Mouse (Mus musculus): Measurements from ENCODE around the gene Nav2. TPM values are rescaled to one million over a fixed set of nuclear protein-coding genes. Genes with fewer than 3 reads are reported as not detected.

The Nav2 gene
- polyA plus RNA-seq, 1 experiment from 2014 or later: 2.2 TPM

- Histone ChIP-seq H3K4me3 (replicated peaks) (no peak overlapping the region), H3K9ac (no peak overlapping the region), H3K27me3 (peaks cover 83% of the 10 kb centered on the region), H3K4me2 (no peak overlapping the region), H3K4me1 (replicated peaks) (no peaks in the 10 kb centered on the region), H3K9me3 (replicated peaks) (no peaks in the 10 kb centered on the region), H3K36me3 (replicated peaks) (no peaks in the 10 kb centered on the region), H3K27ac (replicated peaks) (no peak overlapping the region)
- ATAC-seq (ENCODE audit: insufficient read depth): no peak
- WGBS (ENCODE audit: insufficient replicate concordance): 59% methylated on average over 12 of the region's 12 CpGs
Measured at GRCm38 (mm10) chr7:48965796-48966512, 57.4 kb downstream of the Nav2 start.

- Histone ChIP-seq H3K27me3 (peaks cover 54% of the 10 kb centered on the region), H3K9me3 (replicated peaks) (no peaks in the 10 kb centered on the region), H3K4me3 (replicated peaks) (no peak overlapping the region), H3K36me3 (replicated peaks) (no peaks in the 10 kb centered on the region), H3K4me2 (no peak overlapping the region), H3K4me1 (replicated peaks) (no peaks in the 10 kb centered on the region), H3K9ac (no peak overlapping the region), H3K27ac (replicated peaks) (no peak overlapping the region)
- WGBS (ENCODE audit: insufficient replicate concordance): 40% methylated on average over 7 of the region's 7 CpGs
- no peak for ATAC-seq (ENCODE audit: insufficient read depth)
Measured at GRCm38 (mm10) chr7:48981013-48981412, 72.5 kb downstream of the Nav2 start.

GRCm38 (mm10) chr7:48981814-48982213 lies 73.3 kb downstream of the Nav2 start:
- Histone ChIP-seq H3K4me1 (replicated peaks) (no peaks in the 10 kb centered on the region), H3K36me3 (replicated peaks) (no peaks in the 10 kb centered on the region), H3K9me3 (replicated peaks) (no peaks in the 10 kb centered on the region), H3K27me3 (peaks cover 54% of the 10 kb centered on the region), H3K4me3 (replicated peaks) (no peak overlapping the region), H3K27ac (replicated peaks) (no peak overlapping the region), H3K9ac (no peak overlapping the region), H3K4me2 (no peak overlapping the region)
- 41% methylated on average over 3 of the region's 3 CpGs for WGBS (ENCODE audit: insufficient replicate concordance)
- ATAC-seq (ENCODE audit: insufficient read depth): no peak

- no peak for ATAC-seq (ENCODE audit: insufficient read depth)
- 61% methylated on average over 7 of the region's 7 CpGs for WGBS (ENCODE audit: insufficient replicate concordance)
- no peak overlapping the region for H3K4me2 ChIP-seq
- no peak overlapping the region for H3K27ac ChIP-seq (replicated peaks)
- H3K4me1 ChIP-seq (replicated peaks): no peaks in the 10 kb centered on the region
- no peak overlapping the region for H3K4me3 ChIP-seq (replicated peaks)
- no peaks in the 10 kb centered on the region for H3K36me3 ChIP-seq (replicated peaks)
- no peak overlapping the region for H3K9ac ChIP-seq
- H3K9me3 ChIP-seq (replicated peaks): no peaks in the 10 kb centered on the region
- H3K27me3 ChIP-seq: peaks cover 53% of the 10 kb centered on the region
Measured at GRCm38 (mm10) chr7:48982573-48982972, 74.1 kb downstream of the Nav2 start.

GRCm38 (mm10) chr7:48991911-48992552 lies 83.5 kb downstream of the Nav2 start:
- Histone ChIP-seq H3K4me1 (replicated peaks) (peaks cover 37% of the 10 kb centered on the region), H3K4me3 (replicated peaks) (peak overlapping the region; percentile 41), H3K27ac (replicated peaks) (peak overlapping the region; percentile 97), H3K9ac (peak overlapping the region; percentile 57), H3K36me3 (replicated peaks) (no peaks in the 10 kb centered on the region), H3K4me2 (peak overlapping the region; percentile 75), H3K27me3 (peaks cover 35% of the 10 kb centered on the region), H3K9me3 (replicated peaks) (no peaks in the 10 kb centered on the region)
- peak; percentile 99 for ATAC-seq (ENCODE audit: insufficient read depth)
- 8% methylated on average over 8 of the region's 8 CpGs for WGBS (ENCODE audit: insufficient replicate concordance)

GRCm38 (mm10) chr7:48995171-48995570 lies 86.7 kb downstream of the Nav2 start:
- ATAC-seq (ENCODE audit: insufficient read depth): no peak
- H3K27ac ChIP-seq (replicated peaks): no peak overlapping the region
- no peak overlapping the region for H3K9ac ChIP-seq
- H3K4me1 ChIP-seq (replicated peaks): peaks cover 34% of the 10 kb centered on the region
- 32% methylated on average over 13 of the region's 13 CpGs for WGBS (ENCODE audit: insufficient replicate concordance)
- peaks cover 56% of the 10 kb centered on the region for H3K27me3 ChIP-seq
- no peaks in the 10 kb centered on the region for H3K9me3 ChIP-seq (replicated peaks)
- no peaks in the 10 kb centered on the region for H3K36me3 ChIP-seq (replicated peaks)
- H3K4me2 ChIP-seq: no peak overlapping the region
- H3K4me3 ChIP-seq (replicated peaks): no peak overlapping the region

- H3K9ac ChIP-seq: no peak overlapping the region
- no peak overlapping the region for H3K27ac ChIP-seq (replicated peaks)
- H3K4me3 ChIP-seq (replicated peaks): no peak overlapping the region
- no peak for ATAC-seq (ENCODE audit: insufficient read depth)
- H3K27me3 ChIP-seq: peaks cover 58% of the 10 kb centered on the region
- H3K4me1 ChIP-seq (replicated peaks): peaks cover 28% of the 10 kb centered on the region
- no peaks in the 10 kb centered on the region for H3K9me3 ChIP-seq (replicated peaks)
- WGBS (ENCODE audit: insufficient replicate concordance): 69% methylated on average over 8 of the region's 8 CpGs
- H3K36me3 ChIP-seq (replicated peaks): no peaks in the 10 kb centered on the region
- H3K4me2 ChIP-seq: no peak overlapping the region
Measured at GRCm38 (mm10) chr7:48995701-48996100, 87.2 kb downstream of the Nav2 start.

GRCm38 (mm10) chr7:48996829-48997228 lies 88.3 kb downstream of the Nav2 start:
- peaks cover 65% of the 10 kb centered on the region for H3K27me3 ChIP-seq
- no peak overlapping the region for H3K4me3 ChIP-seq (replicated peaks)
- H3K9ac ChIP-seq: no peak overlapping the region
- H3K4me2 ChIP-seq: no peak overlapping the region
- H3K9me3 ChIP-seq (replicated peaks): no peaks in the 10 kb centered on the region
- WGBS (ENCODE audit: insufficient replicate concordance): 51% methylated on average over 5 of the region's 5 CpGs
- no peaks in the 10 kb centered on the region for H3K36me3 ChIP-seq (replicated peaks)
- no peak for ATAC-seq (ENCODE audit: insufficient read depth)
- H3K4me1 ChIP-seq (replicated peaks): peaks cover 17% of the 10 kb centered on the region
- no peak overlapping the region for H3K27ac ChIP-seq (replicated peaks)

- Histone ChIP-seq H3K9me3 (replicated peaks) (no peaks in the 10 kb centered on the region), H3K4me2 (no peak overlapping the region), H3K27me3 (peaks cover 74% of the 10 kb centered on the region), H3K27ac (replicated peaks) (no peak overlapping the region), H3K4me3 (replicated peaks) (no peak overlapping the region), H3K9ac (no peak overlapping the region), H3K4me1 (replicated peaks) (peaks cover 7% of the 10 kb centered on the region), H3K36me3 (replicated peaks) (no peaks in the 10 kb centered on the region)
- 63% methylated on average over 8 of the region's 8 CpGs for WGBS (ENCODE audit: insufficient replicate concordance)
- no peak for ATAC-seq (ENCODE audit: insufficient read depth)
Measured at GRCm38 (mm10) chr7:48998097-48998496, 89.6 kb downstream of the Nav2 start.

- 15% methylated on average over 10 of the region's 10 CpGs for WGBS (ENCODE audit: insufficient replicate concordance)
- Histone ChIP-seq H3K4me1 (replicated peaks) (peaks cover 2% of the 10 kb centered on the region; the same call in 1 of the 2 replicates), H3K36me3 (replicated peaks) (no peaks in the 10 kb centered on the region), H3K9ac (no peak overlapping the region), H3K9me3 (replicated peaks) (no peaks in the 10 kb centered on the region), H3K4me2 (no peak overlapping the region), H3K4me3 (replicated peaks) (no peak overlapping the region), H3K27me3 (peaks cover 74% of the 10 kb centered on the region), H3K27ac (replicated peaks) (no peak overlapping the region)
- no peak for ATAC-seq (ENCODE audit: insufficient read depth)
Measured at GRCm38 (mm10) chr7:48998595-48998994, 90.1 kb downstream of the Nav2 start.

- H3K4me1 ChIP-seq (replicated peaks): peaks cover 2% of the 10 kb centered on the region; the same call in 1 of the 2 replicates
- H3K4me2 ChIP-seq: no peak overlapping the region
- 33% methylated on average over 3 of the region's 3 CpGs for WGBS (ENCODE audit: insufficient replicate concordance)
- no peak for ATAC-seq (ENCODE audit: insufficient read depth)
- H3K9me3 ChIP-seq (replicated peaks): no peaks in the 10 kb centered on the region
- H3K4me3 ChIP-seq (replicated peaks): no peak overlapping the region
- peaks cover 56% of the 10 kb centered on the region for H3K27me3 ChIP-seq
- H3K9ac ChIP-seq: no peak overlapping the region
- no peaks in the 10 kb centered on the region for H3K36me3 ChIP-seq (replicated peaks)
- no peak overlapping the region for H3K27ac ChIP-seq (replicated peaks)
Measured at GRCm38 (mm10) chr7:49000816-49001215, 92.3 kb downstream of the Nav2 start.
